In the genomic region with DNA sequence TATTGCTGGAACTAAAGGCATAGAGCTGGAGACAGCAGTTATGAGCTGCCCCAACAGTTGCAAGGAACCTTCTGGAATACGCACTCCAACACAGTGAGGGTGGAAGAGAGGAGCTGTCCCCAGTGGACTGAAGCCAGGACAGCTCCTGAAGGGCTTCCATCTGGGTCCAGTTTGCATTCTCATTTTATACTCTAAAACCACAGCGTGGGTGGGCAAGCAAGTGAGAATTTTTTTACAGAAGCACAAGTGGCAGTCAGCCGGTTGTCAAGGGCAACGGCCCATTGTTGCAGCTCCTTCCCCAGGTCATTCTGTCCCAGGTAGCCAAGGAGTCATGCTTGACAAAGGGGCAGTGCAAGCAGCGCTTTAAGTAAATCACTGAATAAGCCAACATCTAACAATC, we compare ENCODE assay signal across 17 mouse cellular contexts. TPM values are rescaled to one million over a fixed set of nuclear protein-coding genes. Genes with fewer than 3 reads are reported as not detected.
DNase-seq lines count a peak whose midpoint lies in the region; TF ChIP-seq lines count a peak whose summit lies in the region.
"Had no signal": no experiment of that assay in that cellular context is flagged by ENCODE, and none has a peak within 500 bp of the region (broad histone marks: within the 10 kb centered on the region; RNA-seq: fewer than 3 reads in every experiment).

No protein-coding gene starts in this region.

- no peak for TF ChIP-seq CTCF in left cerebral cortex, adult 2 months (IDR thresholded peaks at IDR 0.05)

- no peak overlapping the region for H3K4me3 ChIP-seq in left cerebral cortex, adult 2 months
- H3K4me3 ChIP-seq: gastrocnemius, adult 2 months; heart, embryonic 13.5 days; hindbrain, embryonic 13.5 days; myocyte; stomach, embryonic 15.5 days had no signal

- H3K27ac ChIP-seq in left cerebral cortex, adult 2 months = no peak overlapping the region
- H3K27ac ChIP-seq: gastrocnemius, adult 2 months; heart, embryonic 13.5 days; hindbrain, embryonic 13.5 days; stomach, embryonic 15.5 days had no signal

- intact Hi-C loops in left cerebral cortex, adult 2 months (cut with DNase I) = no loop called here

- DNase-seq in layer of hippocampus, adult 18-20 months (ENCODE audit: low spot score in 2 of 2) = peak; percentile 53 to 70
- DNase-seq in layer of hippocampus, adult 9-10 months (ENCODE audit: low spot score) = no peak
- peak; percentile 17 to 38 for DNase-seq in frontal cortex, postnatal 14 days (ENCODE audit: low spot score in 2 of 2)
- DNase-seq in left cerebral cortex, adult 2 months (ENCODE audit: extremely low spot score in 1 of 2, low spot score in 2 of 2) = peak; percentile 41 to 65
- DNase-seq in right cerebral cortex, postnatal 10 days (ENCODE audit: low spot score in 2 of 2) = peak; percentile 69 to 83
- DNase-seq in embryo, embryonic 9.5 days (ENCODE audit: extremely low spot score) = no peak
- DNase-seq in adrenal gland, adult 8-10 months = no peak
- DNase-seq: embryo, embryonic 11 days; gastrocnemius, adult 2 months; kidney, postnatal 10 days; liver; thymus, postnatal 4 days had no signal

RNA-seq across cellular contexts. Expression of a gene that starts 11.4 kb away (rescaled TPM):
- 10 to 100 TPM; 18.7 to 20.4 TPM for total RNA-seq in layer of hippocampus, adult 18-20 months (2021)
- 10 to 100 TPM; 16.2 to 18.4 TPM for total RNA-seq in left cerebral cortex, adult 2 months (2021)
- 10 to 100 TPM; 17.3 to 19.7 (median 18.9) TPM for total RNA-seq in adrenal gland, adult 8-10 months (2022)

RNA-seq across cellular contexts. Expression of a gene that starts 30.8 kb away (rescaled TPM):
- 10 to 100 TPM in 1 of 2 experiments, 1 to 10 TPM in 1; 9.4 to 11.7 TPM for total RNA-seq in layer of hippocampus, adult 18-20 months (2021)
- 10 to 100 TPM; 12.5 to 14.7 TPM for total RNA-seq in left cerebral cortex, adult 2 months (2021)
- 100 to 1,000 TPM in 1 of 4 experiments, 10 to 100 TPM in 3; 37.9 to 108 (median 75.8) TPM for total RNA-seq in adrenal gland, adult 8-10 months (2022)

RNA-seq across cellular contexts. Expression of a gene that starts 36.3 kb away (rescaled TPM):
- total RNA-seq in layer of hippocampus, adult 18-20 months (2021) = not detected
- total RNA-seq in left cerebral cortex, adult 2 months (2021) = not detected
- total RNA-seq in adrenal gland, adult 8-10 months (2022) = not detected
- total RNA-seq: gastrocnemius, adult 2 months; megakaryocyte-erythroid progenitor cell, adult 5-6 weeks had no signal

Comparison
In these comparisons a context has a peak if more than half of its experiments do, and no peak if none do; other contexts are left out.
1. DNase-seq: peak in layer of hippocampus, adult 18-20 months (2 of 2), frontal cortex, postnatal 14 days (2 of 2), left cerebral cortex, adult 2 months (2 of 2) and right cerebral cortex, postnatal 10 days (2 of 2); none in layer of hippocampus, adult 9-10 months (single experiment), embryo, embryonic 9.5 days (single experiment) and adrenal gland, adult 8-10 months (single experiment).